ENCODE assay signal across 22 mouse cellular contexts in genomic region chr6:52777034-52777433, GRCm38 (mm10).
DNase-seq lines count a peak whose midpoint lies in the region; ATAC-seq and TF ChIP-seq lines count a peak whose summit lies in the region.
"Had no signal": no experiment of that assay in that cellular context is flagged by ENCODE, and none has a peak within 500 bp of the region (broad histone marks: within the 10 kb centered on the region; RNA-seq: fewer than 3 reads in every experiment).

No protein-coding gene starts in this region.

- H3K9me3 ChIP-seq in forebrain, postnatal 0 days (ENCODE audit: low read length), result no peaks in the 10 kb centered on the region
- H3K9me3 ChIP-seq in forebrain, embryonic 10.5 days, result no peaks in the 10 kb centered on the region
- H3K9me3 ChIP-seq in midbrain, embryonic 13.5 days, result no peaks in the 10 kb centered on the region
- no peaks in the 10 kb centered on the region for H3K9me3 ChIP-seq in midbrain, embryonic 11.5 days (ENCODE audit: control insufficient read depth, low read length)
- H3K9me3 ChIP-seq: embryonic facial prominence, embryonic 15.5 days; intestine, embryonic 15.5 days; limb, embryonic 13.5 days; liver, embryonic 12.5 days; neural tube, embryonic 15.5 days; stomach, embryonic 15.5 days had no signal

- DNase-seq in forebrain, postnatal 0 days, result no peak
- no peak for DNase-seq in forebrain, embryonic 10.5 days (ENCODE audit: extremely low spot score, low spot score)
- DNase-seq in midbrain, embryonic 11.5 days (ENCODE audit: low spot score, missing footprints), result no peak
- DNase-seq in thymus, postnatal 4 days, result peak; percentile 26
- no peak for DNase-seq in thymus, postnatal 10 days (ENCODE audit: low spot score in 2 of 2)
- DNase-seq in layer of hippocampus, adult 9-10 months (ENCODE audit: low spot score), result no peak
- DNase-seq in cerebellum, postnatal 36 days, result no peak
- DNase-seq: adrenal gland, postnatal 10 days; cerebellum, adult 8-10 months; gastrocnemius, postnatal 25 days; heart, postnatal 4 days; kidney, adult 8-10 months; kidney, postnatal 14 days; lung, adult 2 months; lung, postnatal 14 days had no signal

- no peak for TF ChIP-seq CTCF in forebrain, postnatal 0 days (IDR thresholded peaks at IDR 0.05; ENCODE audit: low read depth)

- no peak overlapping the region for H3K4me2 ChIP-seq in forebrain, postnatal 0 days (ENCODE audit: low read depth)
- no peak overlapping the region for H3K4me2 ChIP-seq in midbrain, embryonic 13.5 days (replicated peaks)
- H3K4me2 ChIP-seq in midbrain, embryonic 11.5 days, result no peak overlapping the region
- H3K4me2 ChIP-seq: embryonic facial prominence, embryonic 15.5 days; intestine, embryonic 15.5 days; limb, embryonic 13.5 days; liver, embryonic 12.5 days; neural tube, embryonic 15.5 days; stomach, embryonic 15.5 days had no signal

- no peaks in the 10 kb centered on the region for H3K4me1 ChIP-seq in forebrain, postnatal 0 days (ENCODE audit: insufficient read depth)
- H3K4me1 ChIP-seq in forebrain, embryonic 10.5 days, result no peaks in the 10 kb centered on the region
- H3K4me1 ChIP-seq in midbrain, embryonic 13.5 days (replicated peaks), result no peaks in the 10 kb centered on the region
- H3K4me1 ChIP-seq in midbrain, embryonic 11.5 days (ENCODE audit: control insufficient read depth, insufficient read depth, low read length), result no peaks in the 10 kb centered on the region
- H3K4me1 ChIP-seq: embryonic facial prominence, embryonic 15.5 days; intestine, embryonic 15.5 days; stomach, embryonic 15.5 days had no signal

- peaks cover 5% of the 10 kb centered on the region; the same call in 1 of the 2 replicates for H3K36me3 ChIP-seq in forebrain, postnatal 0 days (ENCODE audit: insufficient read depth)
- no peaks in the 10 kb centered on the region for H3K36me3 ChIP-seq in forebrain, embryonic 10.5 days (replicated peaks)
- H3K36me3 ChIP-seq in midbrain, embryonic 13.5 days, result 0 out of 2 replicates have a peak, but pooled peaks cover 4% of the 10 kb centered on the region
- H3K36me3 ChIP-seq in midbrain, embryonic 11.5 days (ENCODE audit: control insufficient read depth, insufficient read depth, low read length), result no peaks in the 10 kb centered on the region; the same call in 1 of the 2 replicates
- H3K36me3 ChIP-seq: embryonic facial prominence, embryonic 15.5 days; intestine, embryonic 15.5 days; liver, embryonic 12.5 days; neural tube, embryonic 15.5 days; stomach, embryonic 15.5 days had no signal

- 0 out of 2 replicates have a peak, but pooled peaks have one; percentile 36 for ATAC-seq in forebrain, postnatal 0 days
- ATAC-seq in midbrain, embryonic 13.5 days, result 0 out of 2 replicates have a peak, but pooled peaks have one; percentile 53
- ATAC-seq in midbrain, embryonic 11.5 days (ENCODE audit: low FRiP score), result no peak
- ATAC-seq: intestine, embryonic 15.5 days; liver, embryonic 12.5 days had no signal

- H3K9ac ChIP-seq in forebrain, postnatal 0 days, result no peak overlapping the region
- H3K9ac ChIP-seq in midbrain, embryonic 13.5 days (replicated peaks), result no peak overlapping the region
- H3K9ac ChIP-seq in midbrain, embryonic 11.5 days (ENCODE audit: low read length), result no peak overlapping the region
- H3K9ac ChIP-seq: embryonic facial prominence, embryonic 15.5 days; intestine, embryonic 15.5 days; limb, embryonic 13.5 days; liver, embryonic 12.5 days; neural tube, embryonic 15.5 days; stomach, embryonic 15.5 days had no signal

- WGBS in forebrain, postnatal 0 days, result 69% methylated on average over 8 of the region's 8 CpGs
- 91% methylated on average over 8 of the region's 8 CpGs for WGBS in forebrain, embryonic 10.5 days
- WGBS in midbrain, embryonic 13.5 days, result 75% methylated on average over 8 of the region's 8 CpGs
- 92% methylated on average over 8 of the region's 8 CpGs for WGBS in midbrain, embryonic 11.5 days

- H3K27ac ChIP-seq in forebrain, postnatal 0 days (ENCODE audit: low read depth, low read length), result no peak overlapping the region
- H3K27ac ChIP-seq in forebrain, embryonic 10.5 days, result no peak overlapping the region
- H3K27ac ChIP-seq in midbrain, embryonic 13.5 days, result peak overlapping the region; percentile 37; the same call in 1 of the 2 replicates
- H3K27ac ChIP-seq in midbrain, embryonic 11.5 days (ENCODE audit: low read depth, low read length), result no peak overlapping the region
- H3K27ac ChIP-seq: embryonic facial prominence, embryonic 15.5 days; intestine, embryonic 15.5 days; limb, embryonic 13.5 days; liver, embryonic 12.5 days; neural tube, embryonic 15.5 days; stomach, embryonic 15.5 days had no signal

- no peak overlapping the region for H3K4me3 ChIP-seq in forebrain, postnatal 0 days (ENCODE audit: low read depth, low read length)
- H3K4me3 ChIP-seq in forebrain, embryonic 10.5 days, result no peak overlapping the region
- H3K4me3 ChIP-seq in midbrain, embryonic 13.5 days (replicated peaks), result no peak overlapping the region
- H3K4me3 ChIP-seq in midbrain, embryonic 11.5 days (ENCODE audit: low read depth, low read length), result no peak overlapping the region
- H3K4me3 ChIP-seq: embryonic facial prominence, embryonic 15.5 days; intestine, embryonic 15.5 days; limb, embryonic 13.5 days; liver, embryonic 12.5 days; neural tube, embryonic 15.5 days; stomach, embryonic 15.5 days had no signal

- no peaks in the 10 kb centered on the region for H3K27me3 ChIP-seq in forebrain, postnatal 0 days (ENCODE audit: insufficient read depth, low read length)
- H3K27me3 ChIP-seq in forebrain, embryonic 10.5 days (ENCODE audit: poor library complexity, severe bottlenecking), result no peaks in the 10 kb centered on the region
- H3K27me3 ChIP-seq in midbrain, embryonic 13.5 days, result no peaks in the 10 kb centered on the region
- H3K27me3 ChIP-seq in midbrain, embryonic 11.5 days (ENCODE audit: control insufficient read depth, insufficient read depth, low read length), result no peaks in the 10 kb centered on the region
- H3K27me3 ChIP-seq: embryonic facial prominence, embryonic 15.5 days; intestine, embryonic 15.5 days; liver, embryonic 12.5 days; neural tube, embryonic 15.5 days; stomach, embryonic 15.5 days had no signal
